Mouse (Mus musculus) colon, adult 2 months (tissue): ENCODE results near the gene Gm15097. TPM values are rescaled to one million over a fixed set of nuclear protein-coding genes. Genes with fewer than 3 reads are reported as not detected.

Experiments used
- polyA plus RNA-seq: library from polyadenylated mRNA; depleted of rRNA; stranded (reverse); fragments of >200 nt; gene quantifications from 2 replicates; pipeline ENCODE4 v1.2.3, GENCODE M21; 2012; rRNA removed

Gene Gm15097
- not detected in 2 replicates for polyA plus RNA-seq

DNA sequence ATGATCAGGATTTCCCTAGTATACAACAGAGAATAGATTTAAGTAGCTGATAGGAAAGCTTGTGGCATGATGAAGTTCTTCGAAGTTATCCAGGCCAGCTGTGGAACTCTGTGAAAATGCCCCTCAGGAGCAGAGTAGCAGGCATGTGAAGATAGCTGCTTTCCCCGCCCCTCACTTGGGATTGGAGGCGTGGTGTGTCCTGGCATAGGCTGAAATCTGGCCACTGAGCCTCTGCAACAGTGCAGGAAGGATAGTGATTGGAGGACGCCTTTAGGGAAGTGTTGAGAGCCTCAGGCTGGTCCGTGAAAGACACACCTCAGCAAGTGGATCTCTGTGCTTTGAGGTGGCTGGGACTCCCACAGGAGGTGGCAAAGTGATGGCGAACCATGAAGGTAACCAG lies at the start of gene Gm15097:
Gene Gm15097, plus strand, starts transcription at position 301 of the 400 bp plus-strand sequence.

Other genes with a start within 250 kb of the Gm15097 start
- not detected in 2 replicates for gene Gm10439, start 189.9 kb upstream of the Gm15097 start, polyA plus RNA-seq
- not detected in 2 replicates for gene Gm15091, start 157.2 kb downstream of the Gm15097 start, polyA plus RNA-seq